Mouse (Mus musculus) hindbrain, embryonic 11.5 days (tissue): ENCODE results near the gene Mef2a. TPM values are rescaled to one million over a fixed set of nuclear protein-coding genes. Genes with fewer than 3 reads are reported as not detected.

Source experiments
- ATAC-seq: fragments of 200-750 bp; cut with Nextera tagmentation; 2 replicates; pipeline ENCODE4 v1.8.0; 2017; ENCODE audit warnings: mild to moderate bottlenecking, moderate TSS enrichment, moderate library complexity; ENCODE audit not compliant: low FRiP score
- DNase-seq: peaks from one replicate; pipeline ENCODE4 v3.0.0-alpha.2; 2015; ENCODE audit warnings: low spot score
- H3K27ac ChIP-seq: fragments of 300-500 bp; sonication (generic); 2 replicates; pipeline ENCODE4 v1.5.1; 2014; ENCODE audit warnings: mild to moderate bottlenecking, low read depth, low read length
- H3K27me3 ChIP-seq: fragments of 300-500 bp; sonication (generic); 2 replicates; pipeline ENCODE4 v1.6.1; 2014; ENCODE audit warnings: mild to moderate bottlenecking, low read length, moderate library complexity, mixed read lengths; ENCODE audit not compliant: control insufficient read depth, insufficient read depth
- H3K36me3 ChIP-seq: fragments of 300-500 bp; sonication (generic); 2 replicates; pipeline ENCODE4 v1.6.1; 2014; ENCODE audit warnings: mild to moderate bottlenecking, low read length, moderate library complexity, mixed read lengths; ENCODE audit not compliant: control insufficient read depth, insufficient read depth
- H3K4me1 ChIP-seq: fragments of 300-500 bp; sonication (generic); replicated peaks from 2 replicates; pipeline ENCODE4 v1.6.1; 2014; ENCODE audit warnings: low read length, mixed read lengths; ENCODE audit not compliant: control insufficient read depth, insufficient read depth
- H3K4me2 ChIP-seq: fragments of 300-500 bp; sonication (generic); replicated peaks from 2 replicates; pipeline ENCODE4 v1.6.1; 2014; ENCODE audit warnings: mild to moderate bottlenecking, low read depth, low read length
- H3K4me3 ChIP-seq: fragments of 300-500 bp; sonication (generic); 2 replicates; pipeline ENCODE4 v1.5.1; 2014; ENCODE audit warnings: low read depth, low read length
- H3K9ac ChIP-seq: fragments of 300-500 bp; sonication (generic); 2 replicates; pipeline ENCODE4 v1.6.1; 2014; ENCODE audit warnings: low read depth, low read length
- H3K9me3 ChIP-seq: fragments of 300-500 bp; sonication (generic); 2 replicates; pipeline ENCODE4 v1.6.1; 2016; ENCODE audit warnings: low read length; ENCODE audit not compliant: control insufficient read depth
- WGBS: fragments of 180-500 bp; shearing (Covaris S2); extraction: QIAGEN DNeasy Blood & Tissue Kit; methylation state at CpG from one replicate; pipeline ENCODE4 v1.1.7; 2014; 5-methylcytosine and 5-hydroxymethylcytosine counted together
- polyA plus RNA-seq: library from polyadenylated mRNA; unstranded; fragments of >200 nt; fragmentation: Nextera tagmentation; extraction: Ambion mirVana; gene quantifications from 2 replicates; pipeline ENCODE4 v1.2.1, GENCODE M21; 2014

The Mef2a gene
- polyA plus RNA-seq, 1 experiment from 2014 or later = 32.3 TPM

DNA sequence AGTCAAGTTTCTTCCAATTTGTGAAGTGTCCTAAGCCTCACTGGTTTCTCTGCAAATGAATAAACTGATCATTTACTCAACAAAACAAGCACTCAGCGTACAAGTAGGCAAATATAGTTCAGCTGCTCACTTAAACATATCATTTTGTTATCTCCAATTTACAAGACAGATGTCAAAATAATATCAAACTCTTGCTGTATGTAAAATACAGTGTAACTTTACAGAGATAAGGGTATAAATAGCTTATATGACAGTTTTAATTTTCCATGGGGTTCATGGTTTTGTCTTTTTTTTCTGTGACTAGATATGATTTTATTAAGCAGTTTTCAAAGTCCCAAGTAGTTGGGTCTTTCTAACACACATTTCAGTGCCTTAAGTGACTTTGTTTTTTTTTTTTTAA, 127.4 kb downstream of the Mef2a start:
- H3K27ac ChIP-seq = no peak overlapping the region
- no peak overlapping the region for H3K9ac ChIP-seq
- no peaks in the 10 kb centered on the region for H3K36me3 ChIP-seq
- no peaks in the 10 kb centered on the region for H3K9me3 ChIP-seq
- H3K27me3 ChIP-seq = no peaks in the 10 kb centered on the region
- H3K4me2 ChIP-seq = no peak overlapping the region
- no peaks in the 10 kb centered on the region for H3K4me1 ChIP-seq
- 96% methylated on average over 1 of the region's 1 CpGs for WGBS
- ATAC-seq (no peak), DNase-seq (no peak)
- H3K4me3 ChIP-seq = no peak overlapping the region

DNA sequence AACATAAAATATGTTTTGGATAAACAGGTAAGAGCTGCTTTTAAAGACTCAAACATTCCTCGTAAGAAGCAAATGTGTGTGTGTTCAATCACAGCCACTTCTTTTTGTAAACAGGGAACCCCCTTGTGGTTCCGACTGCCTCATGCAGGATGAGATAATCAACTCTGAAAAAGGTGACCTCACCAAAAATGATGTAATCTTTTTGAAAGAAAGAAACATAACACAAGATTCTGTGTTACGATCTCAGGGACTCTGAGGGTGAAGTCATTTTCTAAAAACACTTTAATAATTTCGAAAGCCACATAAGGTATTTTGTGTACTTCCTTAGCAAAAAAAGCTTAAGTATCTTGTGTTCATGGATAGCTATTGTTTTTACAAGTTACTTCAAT, 128.8 kb downstream of the Mef2a start:
- Histone ChIP-seq H3K36me3 (no peaks in the 10 kb centered on the region), H3K27me3 (no peaks in the 10 kb centered on the region), H3K4me3 (no peak overlapping the region), H3K4me1 (no peaks in the 10 kb centered on the region), H3K9ac (no peak overlapping the region), H3K9me3 (no peaks in the 10 kb centered on the region), H3K4me2 (no peak overlapping the region), H3K27ac (no peak overlapping the region)
- no peak for DNase-seq
- 78% methylated on average over 4 of the region's 4 CpGs for WGBS
- ATAC-seq = no peak

DNA sequence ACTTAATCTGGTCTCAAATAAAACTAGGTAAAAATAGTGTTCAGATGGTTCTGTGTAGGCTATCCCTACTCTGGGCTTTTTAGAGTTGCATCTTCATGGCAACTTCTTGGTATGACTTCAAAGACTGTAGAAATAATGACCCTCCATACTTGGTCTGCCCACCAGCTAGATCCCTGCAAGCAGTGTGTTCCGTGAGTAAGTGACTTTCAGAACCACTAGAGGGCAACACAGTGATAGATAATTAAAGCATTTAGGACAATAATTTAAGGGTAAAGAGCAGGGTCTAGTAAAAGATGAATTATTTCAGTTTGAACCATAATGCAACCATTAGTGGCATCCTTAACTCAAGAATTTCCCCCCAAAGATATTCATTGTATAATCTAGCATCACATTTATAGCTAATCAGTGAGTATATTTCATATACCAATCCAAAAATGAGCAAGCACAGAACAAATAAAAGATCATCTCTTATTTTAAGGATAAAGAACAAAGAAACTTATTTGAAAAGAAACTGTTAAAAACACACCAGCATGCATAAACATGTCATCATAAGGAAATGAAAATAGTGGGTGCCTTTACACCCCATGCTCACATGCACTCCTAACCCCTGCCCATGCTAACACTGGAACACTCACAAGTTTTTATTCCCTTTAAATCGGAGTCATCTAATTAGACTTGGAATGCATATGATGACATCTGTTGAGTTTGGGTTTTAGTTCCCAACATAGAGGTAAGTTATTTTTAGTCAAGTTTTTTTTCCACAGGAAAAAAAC, 129.4 kb downstream of the Mef2a start:
- DNase-seq (peak; percentile 39), ATAC-seq (no peak)
- Histone ChIP-seq H3K9ac (no peak overlapping the region), H3K36me3 (no peaks in the 10 kb centered on the region), H3K4me1 (no peaks in the 10 kb centered on the region), H3K27me3 (no peaks in the 10 kb centered on the region), H3K9me3 (no peaks in the 10 kb centered on the region), H3K4me3 (no peak overlapping the region), H3K27ac (no peak overlapping the region), H3K4me2 (no peak overlapping the region)
- 68% methylated on average over 2 of the region's 2 CpGs for WGBS

DNA sequence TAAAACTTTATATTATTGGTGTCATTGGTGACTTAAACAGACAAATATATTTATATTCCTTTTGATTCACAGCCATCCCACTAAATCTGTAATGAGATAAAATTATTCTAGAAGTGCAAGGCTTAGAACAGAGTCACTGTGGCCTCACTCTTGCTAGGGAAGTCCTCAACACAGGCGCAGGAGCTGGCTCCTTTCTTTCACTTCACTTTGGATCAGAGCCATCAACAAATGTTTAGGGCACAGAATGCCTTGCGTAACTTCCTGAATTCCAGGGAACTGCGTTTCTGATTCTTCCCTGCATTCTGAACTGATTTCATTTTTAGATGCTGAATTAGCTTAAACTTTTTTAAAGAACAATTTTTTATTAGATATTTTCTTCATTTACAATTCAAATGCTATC, 130.7 kb downstream of the Mef2a start:
- Histone ChIP-seq H3K27me3 (no peaks in the 10 kb centered on the region), H3K9me3 (no peaks in the 10 kb centered on the region), H3K27ac (no peak overlapping the region), H3K4me3 (no peak overlapping the region), H3K36me3 (no peaks in the 10 kb centered on the region), H3K4me1 (no peaks in the 10 kb centered on the region), H3K4me2 (no peak overlapping the region), H3K9ac (no peak overlapping the region)
- WGBS = 94% methylated on average over 3 of the region's 3 CpGs
- ATAC-seq (no peak), DNase-seq (no peak)

DNA sequence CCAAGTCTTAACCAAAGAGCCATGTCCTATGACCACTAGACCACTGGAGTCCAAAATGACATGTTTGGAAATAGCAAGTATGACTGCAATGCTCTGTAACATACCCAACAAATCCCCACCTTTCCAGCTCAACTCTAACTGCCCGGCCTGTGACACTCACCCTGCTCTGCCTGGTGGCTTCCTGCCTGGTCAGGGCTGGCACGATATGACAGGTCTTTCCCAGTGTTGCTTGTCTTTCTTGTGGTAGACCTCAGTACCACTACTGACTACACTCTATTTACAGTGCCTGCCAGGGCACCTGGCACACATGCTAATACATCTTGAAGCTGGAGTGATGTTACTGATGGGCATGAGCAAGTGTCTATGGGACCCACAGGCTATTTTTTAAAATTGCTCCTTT, 134.9 kb downstream of the Mef2a start:
- H3K4me3 ChIP-seq = no peak overlapping the region
- 0 out of 2 replicates have a peak, but pooled peaks cover 3% of the 10 kb centered on the region for H3K36me3 ChIP-seq
- no peaks in the 10 kb centered on the region for H3K9me3 ChIP-seq
- 91% methylated on average over 2 of the region's 2 CpGs for WGBS
- DNase-seq (no peak), ATAC-seq (no peak)
- H3K4me1 ChIP-seq = no peaks in the 10 kb centered on the region
- no peaks in the 10 kb centered on the region for H3K27me3 ChIP-seq
- H3K27ac ChIP-seq = no peak overlapping the region
- H3K4me2 ChIP-seq = no peak overlapping the region
- H3K9ac ChIP-seq = no peak overlapping the region

DNA sequence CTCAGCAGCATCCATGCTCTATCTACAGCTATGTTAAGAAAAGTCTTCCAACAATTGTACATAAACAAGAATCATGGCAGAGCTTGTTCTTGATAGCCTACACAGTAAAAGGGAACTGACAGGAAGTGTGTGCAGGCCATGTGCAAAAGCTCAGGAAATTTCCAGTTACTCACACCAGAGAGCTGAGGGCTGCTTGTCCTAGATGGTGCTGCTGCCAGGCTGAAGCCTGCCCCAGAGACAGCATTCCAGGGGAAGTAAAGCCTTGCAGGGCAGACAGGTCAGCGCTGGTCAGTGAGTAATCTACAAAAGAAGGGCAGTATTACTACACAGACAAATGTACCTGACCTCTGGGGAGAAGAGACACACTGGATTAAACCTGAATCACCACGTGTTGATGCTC, 136.3 kb downstream of the Mef2a start:
- 79% methylated on average over 2 of the region's 2 CpGs for WGBS
- Histone ChIP-seq H3K27me3 (no peaks in the 10 kb centered on the region), H3K4me1 (no peaks in the 10 kb centered on the region), H3K36me3 (0 out of 2 replicates have a peak, but pooled peaks cover 3% of the 10 kb centered on the region), H3K4me2 (no peak overlapping the region), H3K4me3 (no peak overlapping the region), H3K27ac (no peak overlapping the region), H3K9ac (no peak overlapping the region), H3K9me3 (no peaks in the 10 kb centered on the region)
- no peak for ATAC-seq
- DNase-seq = no peak

DNA sequence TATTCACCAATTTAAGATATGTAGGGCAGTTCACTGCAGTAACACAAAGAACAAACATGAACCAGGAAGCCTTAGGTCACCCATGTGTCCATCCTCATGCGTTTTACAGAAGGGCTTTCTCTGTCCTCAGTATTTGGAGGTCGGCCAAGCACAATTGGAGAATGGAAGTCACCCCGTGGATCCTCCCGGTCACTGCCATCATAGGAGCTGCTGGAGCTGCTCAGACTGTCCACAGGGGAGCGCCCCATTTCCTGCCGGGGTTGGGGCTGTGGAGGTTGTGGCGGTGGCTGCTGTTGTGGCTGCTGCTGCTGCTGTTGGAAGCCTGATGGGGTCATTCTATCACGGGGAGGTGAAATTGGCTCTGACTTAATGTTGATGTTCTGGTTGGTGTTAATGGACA, 137.9 kb downstream of the Mef2a start:
- WGBS = 79% methylated on average over 8 of the region's 8 CpGs
- H3K27me3 ChIP-seq = no peaks in the 10 kb centered on the region
- no peak overlapping the region for H3K4me2 ChIP-seq
- H3K4me3 ChIP-seq = no peak overlapping the region
- 0 out of 2 replicates have a peak, but pooled peaks cover 3% of the 10 kb centered on the region for H3K36me3 ChIP-seq
- H3K9me3 ChIP-seq = no peaks in the 10 kb centered on the region
- no peaks in the 10 kb centered on the region for H3K4me1 ChIP-seq
- no peak overlapping the region for H3K9ac ChIP-seq
- no peak for ATAC-seq
- no peak overlapping the region for H3K27ac ChIP-seq
- no peak for DNase-seq

DNA sequence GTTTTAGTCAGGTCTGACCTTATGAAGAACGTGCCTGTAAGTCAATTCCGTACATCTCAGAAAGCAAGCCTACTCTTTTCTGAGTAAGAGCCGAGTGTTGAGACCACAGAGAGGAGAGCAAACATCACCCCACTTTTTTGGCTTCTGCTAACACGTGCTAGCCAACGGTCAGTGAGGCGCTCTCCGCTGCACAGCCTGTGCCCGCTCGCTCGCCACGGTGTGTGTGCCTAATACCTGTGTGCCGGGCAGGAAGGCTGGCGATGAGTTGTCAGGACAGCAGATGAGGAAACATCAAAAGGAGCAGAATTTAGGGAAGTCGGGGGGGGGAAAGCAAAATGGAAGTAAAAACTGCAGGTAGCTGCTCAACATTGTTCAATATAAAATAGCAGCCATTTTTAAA, 140.2 kb downstream of the Mef2a start:
- Histone ChIP-seq H3K36me3 (0 out of 2 replicates have a peak, but pooled peaks cover 3% of the 10 kb centered on the region), H3K27ac (no peak overlapping the region), H3K9me3 (no peaks in the 10 kb centered on the region), H3K27me3 (no peaks in the 10 kb centered on the region), H3K4me2 (no peak overlapping the region), H3K4me3 (no peak overlapping the region), H3K9ac (no peak overlapping the region), H3K4me1 (no peaks in the 10 kb centered on the region)
- 96% methylated on average over 14 of the region's 14 CpGs for WGBS
- ATAC-seq = no peak
- DNase-seq = no peak

DNA sequence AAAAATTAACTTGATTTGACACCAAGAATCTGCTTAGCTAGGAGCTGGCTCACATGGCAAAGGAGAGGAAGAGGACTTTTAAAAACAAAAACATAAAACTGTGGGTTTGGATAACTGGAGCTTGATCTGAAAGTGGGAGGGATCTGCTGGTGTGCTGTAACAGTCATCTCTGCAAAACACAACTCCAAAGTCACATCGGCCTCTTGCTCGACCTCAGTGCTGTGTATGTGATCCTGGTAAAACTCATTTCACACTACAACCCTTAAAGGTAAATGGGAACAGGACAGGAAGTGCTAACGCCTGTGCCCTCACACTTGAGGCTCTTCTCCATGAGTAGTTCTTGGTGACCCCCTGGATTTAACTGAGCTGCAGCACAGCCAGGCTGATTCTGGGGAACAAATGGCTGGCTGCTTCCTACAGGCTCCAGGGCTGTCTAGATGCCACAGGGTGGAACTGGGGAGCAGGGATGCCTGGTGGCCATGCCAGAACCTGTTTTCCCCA, 142.0 kb downstream of the Mef2a start:
- Histone ChIP-seq H3K4me2 (no peak overlapping the region), H3K9ac (no peak overlapping the region), H3K4me1 (no peaks in the 10 kb centered on the region), H3K27me3 (no peaks in the 10 kb centered on the region), H3K36me3 (0 out of 2 replicates have a peak, but pooled peaks cover 3% of the 10 kb centered on the region), H3K4me3 (no peak overlapping the region), H3K27ac (no peak overlapping the region), H3K9me3 (no peaks in the 10 kb centered on the region)
- WGBS = 90% methylated on average over 3 of the region's 3 CpGs
- DNase-seq = no peak
- no peak for ATAC-seq
